Mouse (Mus musculus): ENCODE measurements at regions not wholly inside any gene's neighbourhood (a gene's known extent, or its start where the extent isn't known, plus 50 kb on each side); places are given as distances from the start of the nearest gene placed in this dataset.

DNA sequence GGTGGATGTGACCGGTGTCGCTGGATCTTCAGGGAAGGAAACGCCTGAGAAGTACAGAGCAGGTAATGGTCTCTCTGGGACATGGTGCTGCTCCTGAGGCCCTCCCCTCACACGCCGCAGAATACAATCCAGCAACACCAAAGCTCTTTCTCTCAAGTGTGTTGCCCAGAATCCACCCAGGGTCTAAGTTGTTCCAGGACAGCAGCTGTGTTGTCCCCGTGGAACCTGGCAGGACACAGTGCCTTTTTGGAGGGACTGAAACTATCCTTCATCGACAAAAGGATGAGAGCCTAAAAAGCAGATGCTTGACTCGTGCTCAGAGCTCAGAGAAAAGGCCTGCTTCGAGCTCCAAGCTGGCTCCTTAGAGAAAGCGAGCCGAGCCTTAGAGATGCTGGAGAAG, 77.8 kb upstream of the Irf2bp2 start:
- Histone ChIP-seq H3K27ac (ENCODE audit: insufficient read depth, low read depth, low read length) (no peak overlapping the region), H3K4me3 (ENCODE audit: insufficient read depth, low read depth, low read length) (no peak overlapping the region), H3K4me1 (ENCODE audit: control insufficient read depth, insufficient read depth, low read length) (peaks cover 34% of the 10 kb centered on the region)
- no peak for TF ChIP-seq POLR2A (IDR thresholded peaks at IDR 0.05; ENCODE audit: insufficient read depth, low read depth, low read length)
- no peak for TF ChIP-seq CTCF (IDR thresholded peaks at IDR 0.05; ENCODE audit: insufficient read depth, low read depth, low read length)
- WGBS, result 95% methylated on average over 11 of the region's 11 CpGs

DNA sequence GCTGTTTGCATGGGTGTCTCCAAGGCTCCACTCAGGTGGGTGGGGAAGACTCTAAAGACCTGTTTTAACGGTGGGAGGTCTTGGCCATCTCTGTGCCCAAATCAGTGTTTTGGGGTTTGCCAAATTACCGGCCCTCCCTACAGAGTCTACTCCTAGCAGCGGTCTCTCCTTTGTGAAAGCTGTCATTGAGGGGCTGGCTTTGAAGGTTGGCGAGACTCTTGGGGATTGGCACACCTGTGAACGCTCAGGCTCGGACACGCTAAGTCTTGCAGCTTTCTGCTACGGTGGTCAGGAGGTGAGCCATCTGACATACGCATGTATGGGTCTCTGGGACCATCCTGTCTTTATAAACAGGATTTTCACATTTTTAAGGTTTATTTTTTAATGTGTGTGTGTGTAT, 76.1 kb upstream of the Irf2bp2 start:
- TF ChIP-seq POLR2A (IDR thresholded peaks at IDR 0.05; ENCODE audit: insufficient read depth, low read depth, low read length) (no peak), CTCF (IDR thresholded peaks at IDR 0.05; ENCODE audit: insufficient read depth, low read depth, low read length) (no peak)
- Histone ChIP-seq H3K4me1 (ENCODE audit: control insufficient read depth, insufficient read depth, low read length) (peaks cover 46% of the 10 kb centered on the region), H3K27ac (ENCODE audit: insufficient read depth, low read depth, low read length) (no peak overlapping the region), H3K4me3 (ENCODE audit: insufficient read depth, low read depth, low read length) (no peak overlapping the region)
- WGBS, result 93% methylated on average over 9 of the region's 9 CpGs

DNA sequence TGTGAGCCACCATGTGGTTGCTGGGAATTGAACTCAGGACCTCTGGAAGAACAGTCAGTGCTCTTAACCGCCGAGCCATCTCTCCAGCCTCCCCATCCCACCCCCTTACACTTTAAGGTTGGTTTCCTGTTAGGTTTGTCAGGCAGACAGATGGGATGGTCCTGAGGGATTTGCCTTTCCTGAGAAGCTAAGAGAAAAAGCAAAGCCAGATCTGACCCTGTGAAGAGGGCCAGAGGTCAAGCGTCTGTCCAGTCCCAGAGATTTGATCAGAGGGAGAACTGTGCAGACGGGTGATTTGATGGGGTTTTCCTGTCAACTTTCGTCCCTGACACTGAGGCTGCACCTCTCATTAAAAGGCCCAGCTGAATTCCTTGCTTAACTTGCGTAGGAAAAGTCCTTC, 75.4 kb upstream of the Irf2bp2 start:
- Histone ChIP-seq H3K27ac (ENCODE audit: insufficient read depth, low read depth, low read length) (no peak overlapping the region), H3K4me1 (ENCODE audit: control insufficient read depth, insufficient read depth, low read length) (peaks cover 47% of the 10 kb centered on the region), H3K4me3 (ENCODE audit: insufficient read depth, low read depth, low read length) (no peak overlapping the region)
- WGBS, result 90% methylated on average over 6 of the region's 6 CpGs
- TF ChIP-seq POLR2A (IDR thresholded peaks at IDR 0.05; ENCODE audit: insufficient read depth, low read depth, low read length) (no peak), CTCF (IDR thresholded peaks at IDR 0.05; ENCODE audit: insufficient read depth, low read depth, low read length) (no peak)

DNA sequence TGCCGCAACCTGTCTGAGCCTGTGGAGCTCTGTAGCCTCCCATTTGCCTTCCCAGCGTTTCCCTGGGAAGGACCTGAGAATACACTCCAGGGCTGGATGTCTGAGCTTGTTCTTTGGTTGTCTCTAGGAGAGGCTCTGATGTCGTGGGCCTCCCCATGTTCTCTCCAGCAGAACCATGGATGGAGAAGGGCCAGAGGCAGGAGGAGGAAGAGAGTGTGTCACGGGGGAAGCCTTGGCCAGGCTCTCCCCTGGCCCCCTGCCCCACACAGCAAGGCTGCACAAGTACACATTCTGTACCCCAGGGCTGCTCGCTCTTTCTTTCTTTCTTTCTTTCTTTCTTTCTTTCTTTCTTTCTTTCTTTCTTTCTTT, 74.9 kb upstream of the Irf2bp2 start:
- peaks cover 48% of the 10 kb centered on the region for H3K4me1 ChIP-seq (ENCODE audit: control insufficient read depth, insufficient read depth, low read length)
- peak overlapping the region; percentile 100; the same call in 1 of the 2 replicates for H3K27ac ChIP-seq (ENCODE audit: insufficient read depth, low read depth, low read length)
- WGBS, result 49% methylated on average over 5 of the region's 5 CpGs

DNA sequence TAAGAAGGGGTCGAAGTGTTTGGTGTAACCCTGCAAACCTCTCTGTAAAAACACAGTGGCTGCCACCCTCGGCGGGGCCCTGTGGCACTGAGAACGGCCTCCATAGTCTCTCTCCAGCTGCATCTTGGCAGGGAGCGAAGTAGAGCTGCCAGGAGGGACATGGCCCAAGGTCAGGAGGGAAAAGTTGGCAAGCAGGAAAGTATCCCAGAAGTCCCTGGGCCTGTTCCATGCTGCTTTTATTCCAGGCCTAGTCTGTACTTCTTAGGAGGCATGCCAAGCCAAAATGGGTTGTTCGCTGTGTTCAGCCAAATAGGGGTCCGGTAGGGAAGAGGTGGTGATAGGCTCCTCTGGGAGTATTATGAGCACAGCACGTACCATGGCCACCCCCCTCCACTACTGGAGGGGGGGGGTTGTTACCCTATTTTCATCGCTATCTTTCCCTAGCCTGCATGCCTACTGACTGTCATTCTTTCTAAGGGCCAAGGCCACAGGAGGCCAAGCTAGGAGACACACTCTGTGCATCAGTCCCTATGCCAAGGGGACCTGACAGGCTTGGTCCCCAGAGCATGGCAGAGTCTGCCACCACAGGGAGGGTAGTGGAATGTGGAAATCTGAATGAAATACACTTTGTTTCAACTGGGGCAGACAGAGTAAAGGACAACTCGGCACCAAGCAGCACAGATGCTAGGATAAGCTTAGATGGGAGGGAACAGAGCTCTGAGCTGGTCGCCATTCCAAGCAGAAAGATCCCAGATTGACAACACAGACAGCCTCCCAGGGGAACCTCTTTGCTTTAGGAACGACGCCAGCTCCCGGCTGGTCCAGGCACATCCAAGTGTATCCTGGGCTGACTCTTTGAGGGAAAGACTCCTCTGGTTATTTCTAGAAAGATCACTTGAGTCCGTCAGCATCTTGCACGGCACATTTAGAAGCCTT, 74.2 kb upstream of the Irf2bp2 start:
- Histone ChIP-seq H3K27ac (ENCODE audit: insufficient read depth, low read depth, low read length) (peak overlapping the region; percentile 100), H3K4me3 (ENCODE audit: insufficient read depth, low read depth, low read length) (no peak overlapping the region), H3K4me1 (ENCODE audit: control insufficient read depth, insufficient read depth, low read length) (peaks cover 47% of the 10 kb centered on the region)
- WGBS, result 38% methylated on average over 16 of the region's 16 CpGs
- TF ChIP-seq CTCF (IDR thresholded peaks at IDR 0.05; ENCODE audit: insufficient read depth, low read depth, low read length), result no peak
- TF ChIP-seq POLR2A (IDR thresholded peaks at IDR 0.05; ENCODE audit: insufficient read depth, low read depth, low read length), result no peak

More for the DNA sequence above, 74.9 kb upstream of the Irf2bp2 start:
- no peak overlapping the region for H3K4me3 ChIP-seq (ENCODE audit: insufficient read depth, low read depth, low read length)
- TF ChIP-seq POLR2A (IDR thresholded peaks at IDR 0.05; ENCODE audit: insufficient read depth, low read depth, low read length) (no peak), CTCF (IDR thresholded peaks at IDR 0.05; ENCODE audit: insufficient read depth, low read depth, low read length) (no peak)

DNA sequence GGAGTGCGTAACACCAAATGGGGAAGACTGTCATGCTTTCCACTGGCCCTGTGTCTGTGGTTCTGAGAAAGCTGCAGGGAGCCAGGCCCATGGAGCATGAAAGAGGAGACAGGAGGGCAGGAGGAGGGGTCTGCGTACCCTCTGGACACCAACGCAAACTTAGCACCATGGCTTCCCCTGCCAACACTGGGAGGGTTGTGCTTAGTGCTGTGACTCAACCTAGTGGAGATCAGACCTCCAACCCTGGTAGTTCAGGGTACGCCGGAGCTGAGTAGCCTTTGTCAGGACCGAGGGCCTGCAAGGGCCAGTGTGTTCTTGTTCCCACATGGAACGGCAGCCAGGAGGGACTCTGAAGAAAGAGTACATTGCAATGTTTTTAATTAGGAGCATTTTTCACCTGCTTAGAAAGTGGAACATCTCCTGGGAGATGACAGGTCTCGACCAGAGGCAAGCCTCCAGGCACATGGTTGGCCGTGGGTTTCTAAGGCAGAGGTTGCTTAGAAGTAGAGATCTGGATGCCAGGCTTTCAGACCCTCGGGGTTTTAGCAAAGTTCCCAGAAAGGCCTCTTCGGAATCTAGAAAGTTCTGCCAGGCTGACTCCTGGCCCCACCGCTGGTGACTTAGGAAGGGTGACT, 73.4 kb upstream of the Irf2bp2 start:
- no peak for TF ChIP-seq CTCF (IDR thresholded peaks at IDR 0.05; ENCODE audit: insufficient read depth, low read depth, low read length)
- TF ChIP-seq POLR2A (IDR thresholded peaks at IDR 0.05; ENCODE audit: insufficient read depth, low read depth, low read length), result no peak
- peaks cover 52% of the 10 kb centered on the region for H3K4me1 ChIP-seq (ENCODE audit: control insufficient read depth, insufficient read depth, low read length)
- peak overlapping the region; percentile 100 for H3K27ac ChIP-seq (ENCODE audit: insufficient read depth, low read depth, low read length)
- 26% methylated on average over 12 of the region's 12 CpGs for WGBS
- no peak overlapping the region for H3K4me3 ChIP-seq (ENCODE audit: insufficient read depth, low read depth, low read length)

DNA sequence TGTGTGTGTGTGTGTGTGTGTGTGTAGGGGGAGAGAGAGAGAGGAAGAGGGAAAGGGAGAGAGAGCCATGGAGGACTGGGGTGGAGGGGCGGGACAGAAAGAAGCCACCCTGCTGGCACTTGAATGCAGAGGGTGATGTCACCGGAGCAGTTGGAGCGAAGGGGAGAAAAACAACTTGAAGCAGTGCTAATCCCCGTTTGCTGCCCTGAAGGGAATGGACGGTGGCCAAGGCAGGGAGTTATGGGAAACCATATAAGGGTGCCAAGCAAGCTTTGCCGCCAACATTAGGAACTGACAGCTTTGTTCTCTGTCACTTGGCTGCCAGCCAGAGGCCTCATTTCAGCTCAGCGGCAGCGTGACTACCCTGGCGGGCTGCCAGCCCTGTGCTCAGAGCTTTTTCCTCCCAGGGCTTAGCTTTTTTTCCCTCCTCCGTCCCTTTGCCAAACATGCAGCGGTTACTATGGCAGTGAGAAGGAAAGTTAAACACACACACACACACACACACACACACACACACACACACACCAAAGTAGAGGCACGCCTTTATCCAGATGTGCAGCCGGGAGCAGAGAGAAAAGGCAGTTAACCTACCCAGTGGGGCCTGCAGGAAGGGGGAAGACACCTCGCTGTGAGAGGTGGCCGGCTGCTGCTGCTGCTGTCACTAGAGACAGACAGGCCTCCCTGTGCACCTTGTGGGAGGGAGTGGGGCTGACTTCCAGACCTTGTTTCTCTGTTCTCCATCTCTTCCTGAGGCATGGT, 72.7 kb upstream of the Irf2bp2 start:
- Histone ChIP-seq H3K4me3 (ENCODE audit: insufficient read depth, low read depth, low read length) (no peak overlapping the region), H3K4me1 (ENCODE audit: control insufficient read depth, insufficient read depth, low read length) (peaks cover 57% of the 10 kb centered on the region), H3K27ac (ENCODE audit: insufficient read depth, low read depth, low read length) (peak overlapping the region; percentile 100)
- TF ChIP-seq POLR2A (IDR thresholded peaks at IDR 0.05; ENCODE audit: insufficient read depth, low read depth, low read length), result no peak
- TF ChIP-seq CTCF (IDR thresholded peaks at IDR 0.05; ENCODE audit: insufficient read depth, low read depth, low read length), result no peak
- under 1% methylated on average over 15 of the region's 15 CpGs for WGBS

DNA sequence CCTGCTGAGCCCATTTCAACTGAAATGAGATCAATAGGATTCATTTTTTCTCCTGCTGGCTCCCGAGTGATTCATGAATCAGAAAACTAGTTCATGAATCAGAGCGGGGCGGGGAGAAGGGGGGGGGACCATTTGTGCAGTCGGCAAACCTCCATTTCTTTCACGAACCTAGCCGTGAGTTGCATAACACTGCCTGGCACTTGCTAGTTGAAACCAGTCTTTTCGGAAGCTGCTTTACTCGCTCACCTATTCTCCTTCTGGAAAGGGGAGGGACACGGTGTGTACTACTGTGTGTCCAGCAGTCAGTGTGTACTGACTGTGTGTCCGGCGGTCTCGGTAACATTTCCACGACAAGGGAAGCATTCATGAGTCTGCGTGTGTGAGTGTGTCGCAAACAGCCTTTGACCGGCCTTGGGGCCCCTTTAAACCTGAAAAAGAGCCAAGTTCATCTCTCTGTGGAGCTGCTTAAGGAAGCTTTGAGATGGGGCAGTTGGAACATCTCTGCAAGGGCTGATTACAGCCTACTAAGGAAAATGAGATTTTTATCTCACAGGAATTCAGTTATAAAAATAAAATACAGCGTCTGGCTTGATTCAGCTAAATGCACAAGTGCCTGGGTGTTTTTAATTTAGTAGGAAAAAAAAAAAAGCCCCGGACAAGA, 71.9 kb upstream of the Irf2bp2 start:
- no peak for TF ChIP-seq CTCF (IDR thresholded peaks at IDR 0.05; ENCODE audit: insufficient read depth, low read depth, low read length)
- TF ChIP-seq POLR2A (IDR thresholded peaks at IDR 0.05; ENCODE audit: insufficient read depth, low read depth, low read length), result no peak
- H3K27ac ChIP-seq (ENCODE audit: insufficient read depth, low read depth, low read length), result peak overlapping the region; percentile 100
- H3K4me3 ChIP-seq (ENCODE audit: insufficient read depth, low read depth, low read length), result peak overlapping the region; percentile 35
- H3K4me1 ChIP-seq (ENCODE audit: control insufficient read depth, insufficient read depth, low read length), result peaks cover 63% of the 10 kb centered on the region
- 1% methylated on average over 18 of the region's 18 CpGs for WGBS

Data from olfactory bulb, adult 2 months (tissue).